ENCODE assay signal across 29 mouse cellular contexts in the genomic region with DNA sequence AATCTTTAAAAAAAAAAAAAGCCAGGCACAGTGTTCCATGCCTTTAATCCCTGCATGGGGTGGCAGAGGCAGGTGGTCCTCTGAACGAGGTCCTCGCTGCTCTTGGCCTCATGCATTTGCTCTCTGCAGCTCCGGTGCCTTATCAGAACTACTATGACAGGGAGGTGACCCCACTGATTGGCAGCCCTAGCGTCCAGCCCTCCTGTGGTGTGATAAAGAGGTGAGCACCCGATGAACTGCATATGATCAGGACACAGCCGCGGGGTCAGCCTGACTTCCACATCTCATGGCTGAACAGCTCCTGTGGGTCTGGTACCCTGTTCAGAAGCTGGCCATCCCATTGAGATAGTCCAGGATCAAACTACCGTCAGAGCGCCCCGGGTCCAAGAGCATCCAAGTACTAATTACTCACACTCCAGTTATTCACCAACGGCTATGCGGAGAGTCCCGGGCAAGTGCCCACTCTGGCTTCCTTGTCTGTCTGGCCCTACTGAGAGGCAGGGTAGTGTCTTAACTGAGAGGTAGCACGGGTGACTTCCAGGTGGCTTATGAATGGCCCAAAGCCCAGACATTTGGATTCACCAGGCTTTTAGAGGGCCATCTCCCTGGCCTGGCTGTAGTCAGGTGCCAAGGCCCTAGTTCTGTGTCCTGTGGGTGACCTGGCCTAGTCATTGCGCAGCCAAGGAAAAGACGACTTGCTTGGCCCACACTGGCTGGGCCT. TPM values are rescaled to one million over a fixed set of nuclear protein-coding genes. Genes with fewer than 3 reads are reported as not detected.
DNase-seq lines count a peak whose midpoint lies in the region; ATAC-seq lines count a peak whose summit lies in the region.
"Had no signal": no experiment of that assay in that cellular context is flagged by ENCODE, and none has a peak within 500 bp of the region (broad histone marks: within the 10 kb centered on the region; RNA-seq: fewer than 3 reads in every experiment).

No protein-coding gene starts in this region.

- no peak overlapping the region for H3K4me2 ChIP-seq in hindbrain, embryonic 14.5 days (replicated peaks)
- H3K4me2 ChIP-seq: embryonic facial prominence, embryonic 15.5 days; heart, embryonic 13.5 days; hindbrain, embryonic 15.5 days; kidney, embryonic 15.5 days; liver, embryonic 12.5 days; midbrain, embryonic 13.5 days had no signal

- H3K9ac ChIP-seq in hindbrain, embryonic 14.5 days: no peak overlapping the region
- H3K9ac ChIP-seq: embryonic facial prominence, embryonic 15.5 days; heart, embryonic 13.5 days; hindbrain, embryonic 15.5 days; kidney, embryonic 15.5 days; liver, embryonic 12.5 days; liver, postnatal 0 days; midbrain, embryonic 13.5 days had no signal

- WGBS in hindbrain, embryonic 14.5 days: 84% methylated on average over 16 of the region's 16 CpGs

- ATAC-seq in hindbrain, embryonic 14.5 days (ENCODE audit: low FRiP score): no peak
- ATAC-seq: activated CD4-positive, CD25-positive, alpha-beta regulatory T cell, adult 4 months; forebrain, embryonic 14.5 days; liver, embryonic 12.5 days; liver, postnatal 0 days; midbrain, embryonic 13.5 days had no signal

- peak; percentile 3 for DNase-seq in adrenal gland, postnatal 14 days
- DNase-seq in adrenal gland, postnatal 10 days: no peak
- DNase-seq in brain, adult 2 months (ENCODE audit: low read depth, low spot score): peak; percentile 70
- DNase-seq in cerebellum, adult 8-10 months: peak; percentile 41
- DNase-seq in cerebellum, postnatal 25 days: peak; percentile 64 to 69
- DNase-seq in hindbrain, embryonic 14.5 days (ENCODE audit: low spot score): no peak
- no peak for DNase-seq in ovary, postnatal 36 days (ENCODE audit: low spot score)
- no peak for DNase-seq in gastrocnemius, postnatal 25 days
- DNase-seq: adrenal gland, adult 8-10 months; gastrocnemius, postnatal 36 days; heart, adult 2 months; kidney, adult 18-20 months; kidney, postnatal 25 days; layer of hippocampus, postnatal 36 days; left cerebral cortex, postnatal 4 days; liver, postnatal 0 days; lung, postnatal 4 days; thymus, adult 2 months had no signal

- H3K36me3 ChIP-seq in hindbrain, embryonic 14.5 days (replicated peaks; ENCODE audit: control insufficient read depth, insufficient read depth): peaks cover 31% of the 10 kb centered on the region

- H3K9me3 ChIP-seq in hindbrain, embryonic 14.5 days (ENCODE audit: control insufficient read depth, low read length): no peaks in the 10 kb centered on the region
- H3K9me3 ChIP-seq: embryonic facial prominence, embryonic 10.5 days; embryonic facial prominence, embryonic 15.5 days; heart, embryonic 13.5 days; hindbrain, embryonic 15.5 days; kidney, embryonic 15.5 days; liver, embryonic 12.5 days; megakaryocyte, embryonic 14.5 days; midbrain, embryonic 13.5 days had no signal

- H3K4me1 ChIP-seq in hindbrain, embryonic 14.5 days (replicated peaks; ENCODE audit: control insufficient read depth, insufficient read depth, low read length): no peaks in the 10 kb centered on the region
- H3K4me1 ChIP-seq: hindbrain, embryonic 15.5 days had no signal

- H3K27me3 ChIP-seq in hindbrain, embryonic 14.5 days (ENCODE audit: control insufficient read depth, insufficient read depth, low read length): no peaks in the 10 kb centered on the region
- H3K27me3 ChIP-seq: CH12.LX; embryonic facial prominence, embryonic 15.5 days; hindbrain, embryonic 15.5 days; kidney, embryonic 15.5 days; midbrain, embryonic 13.5 days had no signal

- H3K4me3 ChIP-seq in hindbrain, embryonic 14.5 days (replicated peaks; ENCODE audit: low read length): no peak overlapping the region
- H3K4me3 ChIP-seq: embryonic facial prominence, embryonic 10.5 days; embryonic facial prominence, embryonic 15.5 days; heart, adult 2 months; heart, embryonic 13.5 days; hindbrain, embryonic 15.5 days; kidney, embryonic 15.5 days; liver, embryonic 12.5 days; megakaryocyte, embryonic 14.5 days; midbrain, embryonic 13.5 days had no signal

- no peak overlapping the region for H3K27ac ChIP-seq in hindbrain, embryonic 14.5 days
- H3K27ac ChIP-seq: embryonic facial prominence, embryonic 10.5 days; embryonic facial prominence, embryonic 15.5 days; heart, adult 2 months; heart, embryonic 13.5 days; hindbrain, embryonic 15.5 days; kidney, embryonic 15.5 days; liver, embryonic 12.5 days; midbrain, embryonic 13.5 days had no signal

RNA-seq across cellular contexts. Expression of a gene that starts 36.9 kb away (rescaled TPM):
- total RNA-seq in adrenal gland, postnatal 14 days (2021): 1.3 and 8.9 TPM in 2 replicates
- total RNA-seq in adrenal gland, postnatal 10 days (2021): 1 to 10 TPM; 3.6 to 4.9 TPM
- 0.22 and 0.84 TPM in 2 replicates for polyA plus RNA-seq in hindbrain, embryonic 14.5 days (2014; fragmentation: Nextera tagmentation; extraction: Ambion mirVana)
- under 1 TPM; 0.67 to 0.96 TPM for total RNA-seq in gastrocnemius, postnatal 25 days (2021)

RNA-seq across cellular contexts. Expression of a gene that starts 38.7 kb away (rescaled TPM):
- total RNA-seq in adrenal gland, postnatal 14 days (2021): 121 and 122 TPM in 2 replicates
- 100 to 1,000 TPM; 126 to 152 TPM for total RNA-seq in adrenal gland, postnatal 10 days (2021)
- polyA plus RNA-seq in hindbrain, embryonic 14.5 days (2014; fragmentation: Nextera tagmentation; extraction: Ambion mirVana): 605 and 634 TPM in 2 replicates
- 100 to 1,000 TPM; 112 to 139 TPM for total RNA-seq in gastrocnemius, postnatal 25 days (2021)

Comparison
In these comparisons a context has a peak if more than half of its experiments do, and no peak if none do; other contexts are left out.
1. DNase-seq: peak in adrenal gland, postnatal 14 days (single experiment), brain, adult 2 months (single experiment), cerebellum, adult 8-10 months (single experiment) and cerebellum, postnatal 25 days (2 of 2); none in adrenal gland, postnatal 10 days (single experiment), hindbrain, embryonic 14.5 days (single experiment), ovary, postnatal 36 days (single experiment) and gastrocnemius, postnatal 25 days (single experiment).